Mouse (Mus musculus): Measurements from ENCODE around the gene Rufy2. TPM values are rescaled to one million over a fixed set of nuclear protein-coding genes. Genes with fewer than 3 reads are reported as not detected.

Rufy2 gene
- 61.2 and 63.0 TPM in 2 replicates for polyA plus RNA-seq (2015; fragmentation: Nextera tagmentation; extraction: Ambion mirVana)

DNA sequence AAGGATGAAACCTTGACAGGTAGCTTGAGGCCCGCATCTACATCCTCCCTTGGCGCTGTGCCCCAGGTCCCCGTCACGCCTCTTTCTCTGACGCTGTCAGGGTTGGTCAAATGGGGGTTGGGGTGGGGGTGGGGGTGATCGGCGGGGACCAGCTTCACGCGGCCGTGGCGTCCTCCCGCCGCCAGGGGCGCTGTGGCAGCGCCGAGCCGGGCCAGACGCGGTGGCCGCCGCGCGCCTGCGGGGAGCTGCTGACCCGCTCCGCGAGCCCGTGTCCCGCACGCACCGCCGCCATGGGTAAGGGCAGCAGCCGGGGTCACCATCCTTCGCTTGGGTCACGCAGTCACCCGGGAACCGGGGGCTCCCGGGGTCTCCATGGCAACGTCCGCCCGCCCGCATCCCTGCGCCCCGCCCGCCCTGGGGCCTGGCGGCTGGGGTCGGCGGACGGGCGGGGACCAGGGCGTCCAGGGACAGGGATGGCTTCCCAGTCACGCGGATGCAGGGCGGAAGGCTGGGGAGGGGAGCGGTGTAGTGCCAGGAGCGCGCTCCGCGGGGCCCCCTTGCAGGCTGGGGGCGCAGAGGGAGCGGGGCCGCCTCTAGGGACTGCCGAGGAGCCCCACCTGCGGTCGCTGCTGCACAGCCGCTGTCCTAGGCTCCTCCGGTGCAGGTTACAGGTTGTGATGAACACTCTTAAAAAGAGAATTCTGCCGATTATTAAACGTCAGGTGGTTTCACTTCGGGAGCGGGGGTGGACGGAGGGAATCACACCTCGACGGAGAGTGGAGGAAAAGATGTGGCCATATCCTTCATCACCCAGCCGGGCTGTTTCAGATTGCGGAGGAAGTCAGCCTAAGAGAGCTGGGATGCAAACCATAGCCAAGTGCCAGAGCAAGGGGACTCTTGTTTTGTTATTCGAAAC lies at the start of gene Rufy2:
Gene Rufy2 (plus strand): TSS at position 185 of the 916 bp plus-strand sequence.
- peak within 1 kb of the TSS; percentile 96 for H3K4me3 ChIP-seq (ENCODE audit: low read depth, low read length)
- H3K4me1 ChIP-seq (ENCODE audit: control insufficient read depth, insufficient read depth, low read length) = peaks cover 10% of the 10 kb centered on the region
- H3K27me3 ChIP-seq (ENCODE audit: control insufficient read depth, insufficient read depth, low read depth, low read length) = no peaks in the 10 kb centered on the region
- peak within 1 kb of the TSS; percentile 58 for H3K4me2 ChIP-seq (ENCODE audit: low read length)
- no peaks in the 10 kb centered on the region for H3K9me3 ChIP-seq (replicated peaks; ENCODE audit: control insufficient read depth, low read length, poor library complexity, severe bottlenecking)
- peak within 1 kb of the TSS; percentile 97 for H3K9ac ChIP-seq (ENCODE audit: low read depth, low read length)
- peak within 1 kb of the TSS; percentile 93 for H3K27ac ChIP-seq (ENCODE audit: low read length)
- peak; percentile 95 for ATAC-seq
- peaks cover 10% of the 10 kb centered on the region for H3K36me3 ChIP-seq (ENCODE audit: control insufficient read depth, insufficient read depth, low read length)
- under 1% methylated on average over 77 of the region's 77 CpGs for WGBS

DNA sequence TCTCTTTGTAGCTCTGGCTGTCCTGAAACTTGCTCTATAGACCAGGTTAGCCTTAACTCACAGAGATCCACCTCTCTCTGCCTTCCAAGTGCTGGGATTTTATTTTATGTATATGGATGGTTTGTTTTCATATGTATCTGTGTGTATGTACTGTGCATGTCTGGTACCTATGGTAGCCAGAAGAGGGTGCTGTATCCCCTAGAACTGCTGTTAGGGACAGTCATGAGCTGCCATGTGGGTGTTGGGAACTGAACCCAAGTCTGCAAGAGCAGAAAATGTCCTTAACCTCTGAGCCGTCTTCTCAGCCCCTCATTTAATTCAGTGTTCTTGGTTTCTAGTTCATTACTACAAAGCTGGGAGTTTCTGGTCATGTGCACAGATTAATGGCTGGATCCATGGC lies 47.6 kb upstream of the Rufy2 start:
- H3K4me1 ChIP-seq (ENCODE audit: control insufficient read depth, insufficient read depth, low read length) = no peaks in the 10 kb centered on the region
- H3K27me3 ChIP-seq (ENCODE audit: control insufficient read depth, insufficient read depth, low read depth, low read length) = no peaks in the 10 kb centered on the region
- no peak overlapping the region for H3K4me3 ChIP-seq (ENCODE audit: low read depth, low read length)
- ATAC-seq = no peak
- 100% methylated on average over 1 of the region's 1 CpGs for WGBS
- H3K36me3 ChIP-seq (ENCODE audit: control insufficient read depth, insufficient read depth, low read length) = peaks cover 35% of the 10 kb centered on the region
- no peak overlapping the region for H3K27ac ChIP-seq (ENCODE audit: low read length)
- no peak overlapping the region for H3K9ac ChIP-seq (ENCODE audit: low read depth, low read length)
- H3K9me3 ChIP-seq (replicated peaks; ENCODE audit: control insufficient read depth, low read length, poor library complexity, severe bottlenecking) = no peaks in the 10 kb centered on the region
- H3K4me2 ChIP-seq (ENCODE audit: low read length) = no peak overlapping the region

DNA sequence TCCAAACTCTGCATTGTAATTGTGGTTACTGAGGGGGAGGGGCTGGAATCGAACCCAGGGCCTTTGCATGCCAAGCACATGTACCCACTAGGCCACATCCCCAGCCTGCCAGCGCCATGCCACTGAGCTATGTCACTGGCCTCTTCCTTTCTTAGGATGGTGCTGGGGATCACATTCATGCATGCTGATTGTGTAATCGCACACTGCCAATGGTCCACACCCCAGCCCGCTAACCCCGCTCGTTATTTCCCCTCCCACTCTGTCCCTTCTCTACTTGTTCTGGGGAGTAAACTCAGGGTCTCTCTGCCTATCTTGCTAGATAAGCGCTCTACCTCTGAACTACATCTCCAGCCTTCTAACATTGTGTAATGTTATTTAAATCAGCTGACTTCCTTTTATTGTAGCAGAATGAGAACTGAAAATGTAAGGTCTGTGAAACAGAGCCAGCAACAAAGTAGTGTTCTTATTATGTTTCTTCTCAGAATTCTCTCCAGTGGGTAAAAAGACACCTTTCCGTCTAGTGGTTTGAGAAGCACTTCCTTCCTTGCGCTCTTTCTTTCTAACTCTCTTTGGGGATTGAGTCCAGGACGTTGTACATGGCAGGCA lies 34.9 kb upstream of the Rufy2 start:
- no peak overlapping the region for H3K4me3 ChIP-seq (ENCODE audit: low read depth, low read length)
- ATAC-seq = no peak

DNA sequence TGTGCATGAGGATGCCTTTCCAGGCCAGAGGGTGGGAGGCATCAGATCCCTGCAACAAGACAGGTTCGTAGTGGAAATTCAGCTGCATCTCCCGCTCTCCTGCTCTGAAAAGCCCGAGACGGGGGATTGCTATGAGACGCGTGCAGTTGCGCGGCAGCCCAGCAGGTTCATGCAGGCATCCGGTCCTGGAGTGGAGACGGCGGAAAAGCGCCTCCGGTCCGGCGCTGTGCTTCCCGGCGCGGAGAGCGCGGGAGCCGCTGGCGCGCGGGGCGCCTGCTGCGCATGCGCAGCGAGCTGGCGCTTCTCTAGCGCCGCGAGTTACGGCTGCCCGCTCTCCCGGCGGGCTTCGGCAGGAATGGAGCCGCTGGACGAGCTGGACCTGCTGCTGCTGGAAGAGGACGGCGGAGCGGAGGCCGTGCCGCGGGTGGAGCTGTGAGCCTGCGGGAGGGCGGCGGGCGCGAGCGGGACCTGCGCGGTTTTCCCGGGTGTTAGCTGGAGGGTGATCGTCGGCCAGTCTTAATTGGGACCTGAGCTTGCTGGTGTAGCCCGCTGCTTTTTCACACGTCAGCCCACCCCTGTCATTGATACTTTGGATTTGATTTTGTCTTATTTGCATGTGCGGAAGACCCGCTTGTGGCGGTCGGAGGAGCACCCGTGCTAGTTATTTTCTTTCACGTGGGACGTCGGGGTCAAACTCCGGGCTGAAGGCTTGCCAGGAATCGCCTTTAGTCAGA lies 33.1 kb upstream of the Rufy2 start, which contains the start of gene Dna2:
Gene Dna2 (plus strand): TSS at position 289 of the 734 bp plus-strand sequence.
- Histone ChIP-seq H3K4me1 (ENCODE audit: control insufficient read depth, insufficient read depth, low read length) (peaks cover 2% of the 10 kb centered on the region; the same call in 1 of the 2 replicates), H3K27me3 (ENCODE audit: control insufficient read depth, insufficient read depth, low read depth, low read length) (no peaks in the 10 kb centered on the region), H3K27ac (ENCODE audit: low read length) (peak within 1 kb of the TSS; percentile 87), H3K4me3 (ENCODE audit: low read depth, low read length) (peak within 1 kb of the TSS; percentile 72), H3K9me3 (replicated peaks; ENCODE audit: control insufficient read depth, low read length, poor library complexity, severe bottlenecking) (no peaks in the 10 kb centered on the region), H3K9ac (ENCODE audit: low read depth, low read length) (peak within 1 kb of the TSS; percentile 80), H3K36me3 (ENCODE audit: control insufficient read depth, insufficient read depth, low read length) (peaks cover 15% of the 10 kb centered on the region), H3K4me2 (ENCODE audit: low read length) (peak within 1 kb of the TSS; percentile 80)
- ATAC-seq = peak; percentile 95
- under 1% methylated on average over 68 of the region's 68 CpGs for WGBS

More for the DNA sequence above, 34.9 kb upstream of the Rufy2 start:
- Histone ChIP-seq H3K4me2 (ENCODE audit: low read length) (no peak overlapping the region), H3K36me3 (ENCODE audit: control insufficient read depth, insufficient read depth, low read length) (peaks cover 15% of the 10 kb centered on the region), H3K27me3 (ENCODE audit: control insufficient read depth, insufficient read depth, low read depth, low read length) (no peaks in the 10 kb centered on the region), H3K9ac (ENCODE audit: low read depth, low read length) (no peak overlapping the region), H3K9me3 (replicated peaks; ENCODE audit: control insufficient read depth, low read length, poor library complexity, severe bottlenecking) (no peaks in the 10 kb centered on the region), H3K4me1 (ENCODE audit: control insufficient read depth, insufficient read depth, low read length) (peaks cover 2% of the 10 kb centered on the region; the same call in 1 of the 2 replicates), H3K27ac (ENCODE audit: low read length) (no peak overlapping the region)
- 89% methylated on average over 10 of the region's 10 CpGs for WGBS

DNA sequence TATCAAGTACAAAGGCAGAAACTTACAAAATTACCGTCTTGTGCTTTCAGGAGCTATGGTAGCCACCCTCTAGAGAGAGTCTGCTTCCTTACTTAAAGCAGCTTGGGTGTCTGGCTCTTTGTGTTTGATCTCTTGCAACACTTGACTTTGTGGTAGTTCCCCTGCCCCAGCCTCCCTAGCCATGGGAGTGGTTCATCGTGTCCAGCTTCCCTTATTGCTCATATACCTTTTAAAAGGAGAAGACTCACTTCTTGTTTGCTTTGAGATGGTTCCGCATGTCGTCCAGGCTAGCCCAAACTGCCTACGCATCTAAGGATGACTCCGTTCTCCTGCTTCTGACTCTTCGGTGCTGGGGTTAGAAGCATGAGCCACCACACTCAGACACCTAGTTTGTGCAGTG lies 31.5 kb upstream of the Rufy2 start:
- Histone ChIP-seq H3K9ac (ENCODE audit: low read depth, low read length) (no peak overlapping the region), H3K9me3 (replicated peaks; ENCODE audit: control insufficient read depth, low read length, poor library complexity, severe bottlenecking) (no peaks in the 10 kb centered on the region), H3K27me3 (ENCODE audit: control insufficient read depth, insufficient read depth, low read depth, low read length) (no peaks in the 10 kb centered on the region), H3K4me2 (ENCODE audit: low read length) (no peak overlapping the region), H3K36me3 (ENCODE audit: control insufficient read depth, insufficient read depth, low read length) (peaks cover 7% of the 10 kb centered on the region), H3K27ac (ENCODE audit: low read length) (no peak overlapping the region), H3K4me1 (ENCODE audit: control insufficient read depth, insufficient read depth, low read length) (peaks cover 2% of the 10 kb centered on the region; the same call in 1 of the 2 replicates), H3K4me3 (ENCODE audit: low read depth, low read length) (no peak overlapping the region)
- 94% methylated on average over 7 of the region's 7 CpGs for WGBS
- ATAC-seq = no peak

DNA sequence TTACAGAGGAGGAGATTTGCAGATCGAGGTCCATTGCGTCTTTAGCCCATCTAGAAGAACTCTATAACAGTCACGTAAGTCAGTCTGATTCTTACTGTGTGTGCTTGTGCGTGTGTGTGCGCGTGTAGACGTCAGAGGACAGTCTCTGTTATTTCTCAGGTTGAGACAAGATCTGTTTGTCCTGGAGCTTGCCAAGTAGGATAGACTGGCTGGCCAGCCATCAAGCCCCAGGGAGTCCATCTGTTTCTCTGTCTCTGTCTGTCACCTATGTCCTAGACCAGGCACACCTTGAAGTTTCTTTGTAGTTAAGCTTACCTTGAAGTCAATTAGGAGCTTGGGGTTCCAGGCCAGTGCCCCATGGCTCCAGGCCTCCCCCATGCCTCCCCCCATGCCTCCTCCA lies 16.1 kb upstream of the Rufy2 start:
- WGBS = 98% methylated on average over 7 of the region's 7 CpGs

DNA sequence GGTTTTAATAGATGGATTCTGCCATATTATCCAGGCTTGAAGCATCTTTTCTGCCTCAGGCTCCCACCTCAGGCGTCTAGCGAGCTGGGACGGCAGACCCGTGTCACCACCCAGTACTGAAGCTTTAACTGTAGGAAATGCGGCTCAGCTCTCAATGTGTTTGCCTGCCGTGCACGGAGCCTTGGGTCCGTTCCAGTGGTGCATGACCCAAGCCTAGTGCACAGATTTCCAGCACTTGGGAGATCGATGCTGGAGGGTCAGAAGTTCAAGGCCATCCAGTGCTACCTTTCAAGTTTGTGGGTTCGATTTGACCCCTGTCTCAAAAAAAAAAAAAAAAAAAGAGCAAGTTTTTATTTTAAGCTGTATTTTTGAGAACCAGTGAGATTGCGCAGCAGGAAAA lies 14.2 kb upstream of the Rufy2 start:
- 94% methylated on average over 11 of the region's 11 CpGs for WGBS
- H3K27ac ChIP-seq (ENCODE audit: low read length) = no peak overlapping the region
- no peak overlapping the region for H3K4me3 ChIP-seq (ENCODE audit: low read depth, low read length)
- H3K4me2 ChIP-seq (ENCODE audit: low read length) = no peak overlapping the region
- H3K9ac ChIP-seq (ENCODE audit: low read depth, low read length) = no peak overlapping the region
- no peak for ATAC-seq
- H3K27me3 ChIP-seq (ENCODE audit: control insufficient read depth, insufficient read depth, low read depth, low read length) = no peaks in the 10 kb centered on the region
- H3K9me3 ChIP-seq (replicated peaks; ENCODE audit: control insufficient read depth, low read length, poor library complexity, severe bottlenecking) = no peaks in the 10 kb centered on the region
- peaks cover 10% of the 10 kb centered on the region for H3K36me3 ChIP-seq (ENCODE audit: control insufficient read depth, insufficient read depth, low read length)
- no peaks in the 10 kb centered on the region for H3K4me1 ChIP-seq (ENCODE audit: control insufficient read depth, insufficient read depth, low read length)

More for the DNA sequence above, 16.1 kb upstream of the Rufy2 start:
- Histone ChIP-seq H3K27ac (ENCODE audit: low read length) (no peak overlapping the region), H3K4me3 (ENCODE audit: low read depth, low read length) (no peak overlapping the region), H3K9me3 (replicated peaks; ENCODE audit: control insufficient read depth, low read length, poor library complexity, severe bottlenecking) (no peaks in the 10 kb centered on the region), H3K36me3 (ENCODE audit: control insufficient read depth, insufficient read depth, low read length) (peaks cover 14% of the 10 kb centered on the region), H3K27me3 (ENCODE audit: control insufficient read depth, insufficient read depth, low read depth, low read length) (no peaks in the 10 kb centered on the region), H3K4me2 (ENCODE audit: low read length) (no peak overlapping the region), H3K9ac (ENCODE audit: low read depth, low read length) (no peak overlapping the region), H3K4me1 (ENCODE audit: control insufficient read depth, insufficient read depth, low read length) (no peaks in the 10 kb centered on the region)
- no peak for ATAC-seq

DNA sequence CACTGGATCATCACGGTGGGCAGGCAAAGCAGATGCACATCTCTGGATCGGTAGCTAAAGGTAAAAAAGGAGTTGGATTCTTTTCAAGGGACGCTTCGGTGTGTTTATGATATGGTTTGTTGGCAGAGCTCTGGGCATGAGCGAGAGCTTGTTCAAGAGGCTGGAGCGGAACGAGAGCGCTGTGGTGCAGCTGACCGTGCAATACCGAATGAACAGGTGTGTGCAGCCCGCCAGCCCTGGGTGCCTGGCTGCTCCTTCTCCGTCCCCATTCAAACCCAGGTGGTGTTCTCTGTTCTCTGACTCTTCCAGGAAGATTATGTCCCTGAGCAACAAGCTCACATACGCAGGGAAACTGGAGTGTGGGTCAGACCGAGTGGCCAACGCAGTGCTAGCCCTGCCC lies 13.7 kb upstream of the Rufy2 start:
- Histone ChIP-seq H3K4me1 (ENCODE audit: control insufficient read depth, insufficient read depth, low read length) (no peaks in the 10 kb centered on the region), H3K27ac (ENCODE audit: low read length) (no peak overlapping the region), H3K4me3 (ENCODE audit: low read depth, low read length) (no peak overlapping the region), H3K36me3 (ENCODE audit: control insufficient read depth, insufficient read depth, low read length) (peaks cover 10% of the 10 kb centered on the region), H3K4me2 (ENCODE audit: low read length) (no peak overlapping the region), H3K9me3 (replicated peaks; ENCODE audit: control insufficient read depth, low read length, poor library complexity, severe bottlenecking) (no peaks in the 10 kb centered on the region), H3K27me3 (ENCODE audit: control insufficient read depth, insufficient read depth, low read depth, low read length) (no peaks in the 10 kb centered on the region), H3K9ac (ENCODE audit: low read depth, low read length) (no peak overlapping the region)
- ATAC-seq = no peak
- WGBS = 94% methylated on average over 15 of the region's 15 CpGs

Data from midbrain, embryonic 16.5 days (tissue).